Comparison of ENCODE assay signal across 10 mouse cellular contexts in genomic region chr8:106198741-106199140, GRCm38 (mm10). TPM values are rescaled to one million over a fixed set of nuclear protein-coding genes. Genes with fewer than 3 reads are reported as not detected.
A peak's percentile ranks its signal among the peaks of the same experiment; 100 is the strongest.
DNase-seq lines count a peak whose midpoint lies in the region; ATAC-seq and TF ChIP-seq lines count a peak whose summit lies in the region.
"Had no signal": no experiment of that assay in that cellular context is flagged by ENCODE, and none has a peak within 500 bp of the region (broad histone marks: within the 10 kb centered on the region; RNA-seq: fewer than 3 reads in every experiment).

No protein-coding gene starts in this region.

- TF ChIP-seq POLR2A in kidney, adult 2 months (IDR thresholded peaks at IDR 0.05; ENCODE audit: low read depth, low read length): no peak

- H3K4me3 ChIP-seq in kidney, adult 2 months (ENCODE audit: insufficient read depth, low read depth, low read length): no peak overlapping the region
- H3K4me3 ChIP-seq in embryonic facial prominence, embryonic 14.5 days (ENCODE audit: low read depth, low read length): no peak overlapping the region
- H3K4me3 ChIP-seq: embryonic facial prominence, embryonic 12.5 days; lung, embryonic 15.5 days had no signal

- peaks cover 7% of the 10 kb centered on the region for H3K36me3 ChIP-seq in kidney, adult 2 months (ENCODE audit: control insufficient read depth, insufficient read depth, low read length)
- H3K36me3 ChIP-seq in embryonic facial prominence, embryonic 14.5 days (ENCODE audit: control insufficient read depth, insufficient read depth, low read length): peaks cover 86% of the 10 kb centered on the region

- H3K27ac ChIP-seq in kidney, adult 2 months (ENCODE audit: insufficient read depth, low read depth, low read length): no peak overlapping the region
- no peak overlapping the region for H3K27ac ChIP-seq in embryonic facial prominence, embryonic 14.5 days (replicated peaks; ENCODE audit: low read depth, low read length)
- H3K27ac ChIP-seq: embryonic facial prominence, embryonic 12.5 days; lung, embryonic 15.5 days had no signal

- 0% methylated on average over 1 of the region's 1 CpGs for WGBS in kidney, adult 2 months
- WGBS in embryonic facial prominence, embryonic 14.5 days: 24% methylated on average over 1 of the region's 1 CpGs

- no peak overlapping the region for H3K4me2 ChIP-seq in embryonic facial prominence, embryonic 14.5 days (ENCODE audit: low read depth, low read length)
- H3K4me2 ChIP-seq: embryonic facial prominence, embryonic 12.5 days; lung, embryonic 15.5 days had no signal

- no peak overlapping the region for H3K9ac ChIP-seq in embryonic facial prominence, embryonic 14.5 days (ENCODE audit: low read depth, low read length)
- H3K9ac ChIP-seq: embryonic facial prominence, embryonic 12.5 days; lung, embryonic 15.5 days had no signal

- DNase-seq in kidney, adult 2 months: peak; percentile 49
- no peak for DNase-seq in kidney, adult 11 months
- peak; percentile 66 for DNase-seq in CD4-positive, CD25-positive, alpha-beta regulatory T cell, adult 2 months (ENCODE audit: low read depth, low spot score)
- DNase-seq in T-cell, adult 2 months (ENCODE audit: low spot score): peak; percentile 40
- DNase-seq in embryonic facial prominence, embryonic 14.5 days (ENCODE audit: low spot score): peak; percentile 69
- DNase-seq in kidney, postnatal 4 days: peak; percentile 58 to 63
- DNase-seq in natural killer cell, adult 2 months (ENCODE audit: low spot score in 2 of 2): peak; percentile 22 to 42
- DNase-seq in right cerebral cortex, postnatal 25 days: no peak

- H3K9me3 ChIP-seq in embryonic facial prominence, embryonic 14.5 days (ENCODE audit: control insufficient read depth, low read length): no peaks in the 10 kb centered on the region
- H3K9me3 ChIP-seq: embryonic facial prominence, embryonic 12.5 days; lung, embryonic 15.5 days had no signal

- peak; percentile 62 for TF ChIP-seq CTCF in kidney, adult 2 months (conservative IDR thresholded peaks at IDR 0.05; ENCODE audit: insufficient read depth, insufficient read length, low read depth, low read length)

- no peaks in the 10 kb centered on the region for H3K27me3 ChIP-seq in kidney, adult 2 months (replicated peaks; ENCODE audit: control insufficient read depth, insufficient read depth, low read length)
- H3K27me3 ChIP-seq in embryonic facial prominence, embryonic 14.5 days (replicated peaks; ENCODE audit: control insufficient read depth, insufficient read depth, low read length): no peaks in the 10 kb centered on the region
- H3K27me3 ChIP-seq: embryonic facial prominence, embryonic 12.5 days; lung, embryonic 15.5 days had no signal

- ATAC-seq in embryonic facial prominence, embryonic 14.5 days (ENCODE audit: low read depth): peak; percentile 60; the same call in 1 of the 2 replicates

- H3K4me1 ChIP-seq in kidney, adult 2 months (ENCODE audit: control insufficient read depth, insufficient read depth, low read length): no peaks in the 10 kb centered on the region; the same call in 1 of the 2 replicates
- H3K4me1 ChIP-seq in embryonic facial prominence, embryonic 14.5 days (ENCODE audit: control insufficient read depth, insufficient read depth, low read length): no peaks in the 10 kb centered on the region
- H3K4me1 ChIP-seq: embryonic facial prominence, embryonic 12.5 days; lung, embryonic 15.5 days had no signal

RNA-seq across cellular contexts. Expression of gene Slc7a6os, which starts 12.0 kb away (rescaled TPM):
- polyA plus RNA-seq in kidney, adult 2 months (2012; rRNA removed): 10.0 and 11.3 TPM in 2 replicates
- 29.4 and 31.5 TPM in 2 replicates for polyA plus RNA-seq in embryonic facial prominence, embryonic 14.5 days (2014; fragmentation: Nextera tagmentation; extraction: Ambion mirVana)

RNA-seq across cellular contexts. Expression of gene Prmt7, which starts 12.0 kb away (rescaled TPM):
- 17.3 and 17.7 TPM in 2 replicates for polyA plus RNA-seq in kidney, adult 2 months (2012; rRNA removed)
- 38.7 and 47.6 TPM in 2 replicates for polyA plus RNA-seq in embryonic facial prominence, embryonic 14.5 days (2014; fragmentation: Nextera tagmentation; extraction: Ambion mirVana)

RNA-seq across cellular contexts. Expression of gene Slc7a6, which starts 30.1 kb away (rescaled TPM):
- 8.2 and 9.8 TPM in 2 replicates for polyA plus RNA-seq in kidney, adult 2 months (2012; rRNA removed)
- 46.9 and 51.6 TPM in 2 replicates for polyA plus RNA-seq in embryonic facial prominence, embryonic 14.5 days (2014; fragmentation: Nextera tagmentation; extraction: Ambion mirVana)

RNA-seq across cellular contexts. Expression of gene Pla2g15, which starts 48.5 kb away (rescaled TPM):
- 9.4 and 10.2 TPM in 2 replicates for polyA plus RNA-seq in kidney, adult 2 months (2012; rRNA removed)
- 6.8 and 7.2 TPM in 2 replicates for polyA plus RNA-seq in embryonic facial prominence, embryonic 14.5 days (2014; fragmentation: Nextera tagmentation; extraction: Ambion mirVana)

Comparison
In these comparisons a context has a peak if more than half of its experiments do, and no peak if none do; other contexts are left out.
1. DNase-seq: peak in kidney, adult 2 months (single experiment), CD4-positive, CD25-positive, alpha-beta regulatory T cell, adult 2 months (single experiment), T-cell, adult 2 months (single experiment), embryonic facial prominence, embryonic 14.5 days (single experiment), kidney, postnatal 4 days (2 of 2) and natural killer cell, adult 2 months (2 of 2); none in kidney, adult 11 months (single experiment) and right cerebral cortex, postnatal 25 days (single experiment).